9 mouse cellular contexts compared by ENCODE assay signal in the genomic region with DNA sequence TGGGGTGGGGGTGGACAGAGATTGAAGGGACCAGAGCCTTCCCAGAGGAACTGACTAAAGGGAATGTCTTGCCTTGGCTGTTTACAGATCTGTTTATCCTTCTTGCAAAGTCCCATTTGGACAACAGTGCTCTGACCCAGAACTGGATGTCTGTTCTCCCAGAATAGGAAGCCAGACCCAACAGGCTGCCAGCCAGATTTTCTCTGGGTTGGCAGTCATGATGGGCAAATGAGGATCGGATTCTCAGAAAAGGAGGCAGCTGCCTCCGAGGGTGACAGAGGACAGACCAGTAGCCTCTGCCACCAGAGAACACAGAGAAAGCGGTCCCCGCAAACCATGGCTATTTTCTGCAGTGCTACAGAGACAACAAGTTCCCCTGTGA. TPM values are rescaled to one million over a fixed set of nuclear protein-coding genes. Genes with fewer than 3 reads are reported as not detected.
DNase-seq lines count a peak whose midpoint lies in the region; ATAC-seq and TF ChIP-seq lines count a peak whose summit lies in the region.
"Had no signal": no experiment of that assay in that cellular context is flagged by ENCODE, and none has a peak within 500 bp of the region (broad histone marks: within the 10 kb centered on the region; RNA-seq: fewer than 3 reads in every experiment).

No protein-coding gene starts in this region.

- H3K4me1 ChIP-seq in kidney, adult 2 months (ENCODE audit: control insufficient read depth, insufficient read depth, low read length) = peaks cover 3% of the 10 kb centered on the region; the same call in 1 of the 2 replicates
- H3K4me1 ChIP-seq in forebrain, embryonic 14.5 days (ENCODE audit: control insufficient read depth, insufficient read depth, low read length) = peaks cover 25% of the 10 kb centered on the region
- peaks cover 7% of the 10 kb centered on the region for H3K4me1 ChIP-seq in hindbrain, embryonic 14.5 days (replicated peaks; ENCODE audit: control insufficient read depth, insufficient read depth, low read length)
- H3K4me1 ChIP-seq in liver, embryonic 15.5 days (replicated peaks) = peaks cover 14% of the 10 kb centered on the region; the same call in 1 of the 2 replicates

- TF ChIP-seq POLR2A in kidney, adult 2 months (IDR thresholded peaks at IDR 0.05; ENCODE audit: low read depth, low read length) = no peak

- no peaks in the 10 kb centered on the region for H3K36me3 ChIP-seq in kidney, adult 2 months (ENCODE audit: control insufficient read depth, insufficient read depth, low read length)
- H3K36me3 ChIP-seq in forebrain, embryonic 14.5 days (ENCODE audit: control insufficient read depth, insufficient read depth, low read length) = no peaks in the 10 kb centered on the region
- H3K36me3 ChIP-seq in hindbrain, embryonic 14.5 days (replicated peaks; ENCODE audit: control insufficient read depth, insufficient read depth) = no peaks in the 10 kb centered on the region
- no peaks in the 10 kb centered on the region for H3K36me3 ChIP-seq in liver, embryonic 15.5 days (replicated peaks)
- H3K36me3 ChIP-seq: G1E had no signal

- H3K9ac ChIP-seq in forebrain, embryonic 14.5 days (ENCODE audit: low read length) = peak overlapping the region; percentile 60
- H3K9ac ChIP-seq in hindbrain, embryonic 14.5 days = peak overlapping the region; percentile 60
- H3K9ac ChIP-seq in liver, embryonic 15.5 days = no peak overlapping the region

- TF ChIP-seq CTCF in kidney, adult 2 months (conservative IDR thresholded peaks at IDR 0.05; ENCODE audit: insufficient read depth, insufficient read length, low read depth, low read length) = no peak

- H3K4me3 ChIP-seq in kidney, adult 2 months (ENCODE audit: insufficient read depth, low read depth, low read length) = peak overlapping the region; percentile 79
- peak overlapping the region; percentile 33 for H3K4me3 ChIP-seq in forebrain, embryonic 14.5 days (ENCODE audit: low read depth, low read length)
- peak overlapping the region; percentile 35 for H3K4me3 ChIP-seq in hindbrain, embryonic 14.5 days (replicated peaks; ENCODE audit: low read length)
- H3K4me3 ChIP-seq in liver, embryonic 15.5 days (replicated peaks) = peak overlapping the region; percentile 39

- DNase-seq in kidney, adult 2 months = peak; percentile 34
- DNase-seq in kidney, adult 9 months = no peak
- DNase-seq in adipocyte (ENCODE audit: low spot score) = peak; percentile 90
- DNase-seq in forebrain, embryonic 14.5 days (ENCODE audit: low spot score) = no peak
- no peak for DNase-seq in hindbrain, embryonic 14.5 days (ENCODE audit: low spot score)
- DNase-seq in right cerebral cortex, postnatal 36 days (ENCODE audit: low spot score in 2 of 2) = peak; percentile 10 to 22
- DNase-seq in thymus, postnatal 25 days = no peak

- no peaks in the 10 kb centered on the region for H3K9me3 ChIP-seq in forebrain, embryonic 14.5 days (replicated peaks; ENCODE audit: control insufficient read depth, low read length)
- H3K9me3 ChIP-seq in hindbrain, embryonic 14.5 days (ENCODE audit: control insufficient read depth, low read length) = no peaks in the 10 kb centered on the region
- H3K9me3 ChIP-seq in liver, embryonic 15.5 days (replicated peaks) = no peaks in the 10 kb centered on the region
- H3K9me3 ChIP-seq: G1E had no signal

- H3K27ac ChIP-seq in kidney, adult 2 months (ENCODE audit: insufficient read depth, low read depth, low read length) = peak overlapping the region; percentile 95
- peak overlapping the region; percentile 52 for H3K27ac ChIP-seq in forebrain, embryonic 14.5 days (ENCODE audit: low read depth, low read length)
- H3K27ac ChIP-seq in hindbrain, embryonic 14.5 days = peak overlapping the region; percentile 68
- H3K27ac ChIP-seq in liver, embryonic 15.5 days (replicated peaks) = 0 out of 2 replicates have a peak overlapping the region, but pooled peaks have one; percentile 19

- no peaks in the 10 kb centered on the region for H3K27me3 ChIP-seq in kidney, adult 2 months (replicated peaks; ENCODE audit: control insufficient read depth, insufficient read depth, low read length)
- H3K27me3 ChIP-seq in forebrain, embryonic 14.5 days (replicated peaks; ENCODE audit: control insufficient read depth, insufficient read depth, low read length) = no peaks in the 10 kb centered on the region
- no peaks in the 10 kb centered on the region for H3K27me3 ChIP-seq in hindbrain, embryonic 14.5 days (ENCODE audit: control insufficient read depth, insufficient read depth, low read length)
- peaks cover 20% of the 10 kb centered on the region for H3K27me3 ChIP-seq in liver, embryonic 15.5 days

- H3K4me2 ChIP-seq in forebrain, embryonic 14.5 days (ENCODE audit: low read length) = peak overlapping the region; percentile 55
- H3K4me2 ChIP-seq in hindbrain, embryonic 14.5 days (replicated peaks) = peak overlapping the region; percentile 42
- no peak overlapping the region for H3K4me2 ChIP-seq in liver, embryonic 15.5 days

- WGBS in kidney, adult 2 months = 41% methylated on average over 4 of the region's 4 CpGs
- WGBS in forebrain, embryonic 14.5 days = 6% methylated on average over 4 of the region's 4 CpGs
- WGBS in hindbrain, embryonic 14.5 days = 2% methylated on average over 4 of the region's 4 CpGs
- WGBS in liver, embryonic 15.5 days (ENCODE audit: insufficient replicate concordance) = 27% methylated on average over 4 of the region's 4 CpGs

- ATAC-seq in forebrain, embryonic 14.5 days = no peak
- ATAC-seq in hindbrain, embryonic 14.5 days (ENCODE audit: low FRiP score) = no peak
- ATAC-seq in liver, embryonic 15.5 days (ENCODE audit: insufficient read depth) = no peak

RNA-seq across cellular contexts. Expression of gene Sparc, which starts 3.7 kb away (rescaled TPM):
- polyA plus RNA-seq in kidney, adult 2 months (2012; rRNA removed) = 585 and 720 TPM in 2 replicates
- polyA plus RNA-seq in forebrain, embryonic 14.5 days (2014; fragmentation: Nextera tagmentation; extraction: Ambion mirVana) = 300 and 365 TPM in 2 replicates
- 532 and 583 TPM in 2 replicates for polyA plus RNA-seq in hindbrain, embryonic 14.5 days (2014; fragmentation: Nextera tagmentation; extraction: Ambion mirVana)
- polyA plus RNA-seq in liver, embryonic 15.5 days (2015; fragmentation: Nextera tagmentation; extraction: Ambion mirVana) = 154 and 161 TPM in 2 replicates
- polyA plus RNA-seq: G1E had no signal

RNA-seq across cellular contexts. Expression of gene Atox1, which starts 41.8 kb away (rescaled TPM):
- 698 and 771 TPM in 2 replicates for polyA plus RNA-seq in kidney, adult 2 months (2012; rRNA removed)
- polyA plus RNA-seq in forebrain, embryonic 14.5 days (2014; fragmentation: Nextera tagmentation; extraction: Ambion mirVana) = 238 and 292 TPM in 2 replicates
- polyA plus RNA-seq in hindbrain, embryonic 14.5 days (2014; fragmentation: Nextera tagmentation; extraction: Ambion mirVana) = 259 and 340 TPM in 2 replicates
- polyA plus RNA-seq in liver, embryonic 15.5 days (2015; fragmentation: Nextera tagmentation; extraction: Ambion mirVana) = 181 and 201 TPM in 2 replicates

RNA-seq across cellular contexts. Expression of gene G3bp1, which starts 50.2 kb away (rescaled TPM):
- polyA plus RNA-seq in kidney, adult 2 months (2012; rRNA removed) = 23.3 and 28.3 TPM in 2 replicates
- 141 and 146 TPM in 2 replicates for polyA plus RNA-seq in forebrain, embryonic 14.5 days (2014; fragmentation: Nextera tagmentation; extraction: Ambion mirVana)
- 99.5 and 102 TPM in 2 replicates for polyA plus RNA-seq in hindbrain, embryonic 14.5 days (2014; fragmentation: Nextera tagmentation; extraction: Ambion mirVana)
- 61.5 and 61.7 TPM in 2 replicates for polyA plus RNA-seq in liver, embryonic 15.5 days (2015; fragmentation: Nextera tagmentation; extraction: Ambion mirVana)

Comparison
In these comparisons a context has a peak if more than half of its experiments do, and no peak if none do; other contexts are left out.
1. DNase-seq: peak in kidney, adult 2 months (single experiment), adipocyte (single experiment) and right cerebral cortex, postnatal 36 days (2 of 2); none in kidney, adult 9 months (single experiment), forebrain, embryonic 14.5 days (single experiment), hindbrain, embryonic 14.5 days (single experiment) and thymus, postnatal 25 days (single experiment).
2. H3K27ac ChIP-seq: peak in every context shown above with its lines; median percentile 95 in kidney, adult 2 months; 68 in hindbrain, embryonic 14.5 days; 52 in forebrain, embryonic 14.5 days; 19 in liver, embryonic 15.5 days.
3. Peak in every context shown above with its lines, with median percentiles within 50 percentile points of each other: H3K4me3 ChIP-seq.